Mouse (Mus musculus) lung, postnatal 0 days (tissue): Measurements from ENCODE around the gene Usp20.

ENCODE experiments used
- CTCF ChIP-seq: IDR thresholded peaks from 2 replicates; pipeline ENCODE4 v1.5.1; 2016; ENCODE audit warnings: antibody characterized with exemption, mild to moderate bottlenecking
- EP300 ChIP-seq: IDR thresholded peaks from 2 replicates; pipeline ENCODE4 v1.6.1; 2016; ENCODE audit warnings: antibody characterized with exemption, mild to moderate bottlenecking, control low read depth

DNA sequence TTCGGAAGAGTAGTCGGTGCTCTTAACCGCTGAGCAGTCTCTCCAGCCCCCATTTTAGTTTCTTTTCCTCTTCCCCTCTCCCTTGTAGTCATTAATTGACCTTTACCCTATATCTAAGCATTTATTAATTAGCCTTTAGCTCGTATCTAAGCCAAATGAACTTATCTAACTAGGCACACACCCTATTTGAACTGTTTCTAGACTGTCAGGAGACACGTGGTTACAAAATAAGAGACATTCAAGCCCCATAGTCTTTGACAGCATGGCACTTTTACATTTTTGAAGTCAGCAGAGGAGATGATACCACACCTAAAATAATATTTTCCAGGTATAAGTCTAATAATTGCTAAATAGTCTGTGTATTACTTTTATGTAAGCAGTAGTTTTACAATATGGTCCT lies 40.5 kb upstream of the Usp20 start:
- TF ChIP-seq EP300, result no peak
- TF ChIP-seq CTCF, result no peak
